Mouse (Mus musculus) testis, adult 2 months (tissue): ENCODE measurements around the gene 4930535I16Rik. TPM values are rescaled to one million over a fixed set of nuclear protein-coding genes. Genes with fewer than 3 reads are reported as not detected.
"Not testable (repeated sequence)": the region's sequence is repeated elsewhere in the genome, so short reads cannot be mapped to it uniquely, and the experiment has no call there.

Experiments
- H3K27ac ChIP-seq: fragments of 200-500 bp; 2 replicates; pipeline ENCODE4 v1.5.1; 2012; ENCODE audit warnings: low read depth, low read length; ENCODE audit not compliant: control insufficient read depth, insufficient read depth
- H3K27me3 ChIP-seq: fragments of 200-500 bp; 2 replicates; pipeline ENCODE4 v1.6.1; 2012; ENCODE audit warnings: mild to moderate bottlenecking, low read length, moderate library complexity; ENCODE audit not compliant: control insufficient read depth, insufficient read depth
- H3K36me3 ChIP-seq: fragments of 200-500 bp; 2 replicates; pipeline ENCODE4 v1.6.1; 2012; ENCODE audit warnings: mild to moderate bottlenecking, low read length; ENCODE audit not compliant: control insufficient read depth, insufficient read depth
- H3K4me1 ChIP-seq: fragments of 200-500 bp; 2 replicates; pipeline ENCODE4 v1.6.1; 2012; ENCODE audit warnings: low read length; ENCODE audit not compliant: control insufficient read depth, insufficient read depth
- H3K4me3 ChIP-seq: fragments of 200-500 bp; 2 replicates; pipeline ENCODE4 v1.5.1; 2012; ENCODE audit warnings: low read depth, mild to moderate bottlenecking, low read length, moderate library complexity, mixed read lengths; ENCODE audit not compliant: control insufficient read depth
- CTCF ChIP-seq: fragments of 200-500 bp; IDR thresholded peaks from 2 replicates; pipeline ENCODE4 v1.5.1; 2012; ENCODE audit warnings: low read depth, mild to moderate bottlenecking, inconsistent platforms, low read length, moderate library complexity; ENCODE audit not compliant: control insufficient read depth, insufficient read depth, insufficient replicate concordance
- POLR2A ChIP-seq: fragments of 200-500 bp; IDR thresholded peaks from 2 replicates; pipeline ENCODE4 v1.6.1; 2012; ENCODE audit warnings: low read depth, mild to moderate bottlenecking, inconsistent platforms, low read length, moderate library complexity; ENCODE audit not compliant: control insufficient read depth
- polyA plus RNA-seq: library from polyadenylated mRNA; depleted of rRNA; stranded (reverse); fragments of >200 nt; gene quantifications from 2 replicates; pipeline ENCODE4 v1.2.3, GENCODE M21; 2012

Gene 4930535I16Rik
- polyA plus RNA-seq, 1 experiment, result 0.70 TPM

DNA sequence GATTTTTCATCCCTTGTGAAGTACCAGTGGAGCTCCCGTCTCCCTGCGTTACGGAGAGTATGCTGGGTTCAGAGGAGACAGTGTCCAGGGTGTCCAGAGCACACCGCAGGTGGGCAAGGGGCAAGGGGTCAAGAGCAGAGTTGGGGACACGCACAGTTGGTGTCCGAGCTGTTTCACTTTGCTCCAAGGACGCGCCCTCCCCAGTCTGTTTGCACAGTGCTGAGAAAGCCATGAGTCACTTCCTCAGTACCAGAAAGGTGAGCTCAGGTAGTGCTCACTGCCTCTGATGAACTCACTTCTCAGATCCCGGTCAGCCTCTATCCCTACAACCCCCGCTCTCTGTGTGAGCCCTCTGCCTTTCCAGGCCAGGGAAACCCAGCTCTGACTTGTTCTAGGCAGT lies 31.8 kb upstream of the 4930535I16Rik start:
- no peak overlapping the region for H3K4me3 ChIP-seq
- no peaks in the 10 kb centered on the region for H3K4me1 ChIP-seq
- no peak overlapping the region for H3K27ac ChIP-seq
- no peaks in the 10 kb centered on the region for H3K36me3 ChIP-seq
- no peaks in the 10 kb centered on the region for H3K27me3 ChIP-seq
- TF ChIP-seq POLR2A (no peak), CTCF (no peak)

DNA sequence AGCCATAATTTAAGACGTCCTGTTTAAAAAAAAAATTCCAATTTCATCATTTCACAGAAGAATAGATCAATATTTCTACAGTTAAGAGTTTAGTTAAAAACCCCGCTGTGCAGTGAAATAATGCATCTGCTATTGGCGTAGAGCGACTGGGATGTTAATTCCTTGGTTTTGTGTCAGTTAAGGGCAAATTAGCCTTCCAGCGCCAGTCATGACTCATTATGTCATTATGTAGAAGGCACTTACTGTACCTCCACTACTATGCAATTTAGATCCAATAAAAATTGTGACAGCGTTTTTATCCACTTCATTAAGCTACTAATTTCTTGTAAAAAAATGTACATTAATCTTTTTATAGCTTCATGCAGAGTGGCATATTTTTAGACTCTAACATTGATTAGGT lies 31.1 kb upstream of the 4930535I16Rik start:
- no peaks in the 10 kb centered on the region for H3K4me1 ChIP-seq
- no peak overlapping the region for H3K27ac ChIP-seq

DNA sequence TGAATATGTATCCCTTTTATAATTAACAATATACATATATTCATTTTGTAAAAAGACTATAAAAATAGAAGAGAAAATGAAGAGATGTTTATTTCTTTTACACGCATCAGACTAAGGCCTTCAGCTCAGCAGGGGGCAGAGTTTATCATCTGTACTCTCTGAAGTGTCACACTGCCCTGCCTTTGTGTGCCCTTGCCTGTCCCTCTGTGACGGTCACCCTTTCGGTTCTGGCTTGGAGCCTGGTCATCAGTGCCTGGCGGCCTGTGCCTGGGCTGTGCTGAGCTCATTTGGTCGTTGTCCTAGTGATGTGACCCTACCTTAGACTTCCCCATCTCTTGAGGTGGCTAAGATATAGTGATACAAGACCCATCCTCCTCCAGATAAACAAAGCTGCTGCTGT lies 29.3 kb upstream of the 4930535I16Rik start:
- H3K36me3 ChIP-seq, result no peaks in the 10 kb centered on the region
- H3K27me3 ChIP-seq, result no peaks in the 10 kb centered on the region
- H3K4me1 ChIP-seq, result no peaks in the 10 kb centered on the region
- no peak overlapping the region for H3K27ac ChIP-seq
- H3K4me3 ChIP-seq, result no peak overlapping the region
- TF ChIP-seq CTCF (no peak), POLR2A (no peak)

More for the DNA sequence above, 31.1 kb upstream of the 4930535I16Rik start:
- no peaks in the 10 kb centered on the region for H3K27me3 ChIP-seq
- no peak overlapping the region for H3K4me3 ChIP-seq
- H3K36me3 ChIP-seq, result no peaks in the 10 kb centered on the region
- no peak for TF ChIP-seq POLR2A
- no peak for TF ChIP-seq CTCF

DNA sequence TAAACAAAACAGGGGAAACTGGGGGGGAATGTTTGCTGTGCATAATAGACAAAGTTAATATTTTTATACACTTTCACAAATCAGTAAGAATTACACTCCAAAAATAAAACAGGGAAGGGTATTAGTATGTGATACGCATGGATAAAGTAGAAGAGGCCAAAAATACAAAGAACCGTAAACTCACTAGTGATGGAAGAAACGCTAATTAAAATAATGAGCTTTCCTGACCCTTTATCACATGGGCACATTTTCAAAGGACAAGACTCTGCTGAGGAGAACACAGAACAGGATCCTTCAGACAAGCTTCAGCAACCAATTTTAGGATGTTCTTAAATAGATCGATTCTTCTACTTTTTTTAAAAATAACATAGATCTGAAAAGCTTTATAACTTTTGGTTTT lies 28.9 kb upstream of the 4930535I16Rik start:
- Histone ChIP-seq H3K4me1 (no peaks in the 10 kb centered on the region), H3K27me3 (no peaks in the 10 kb centered on the region), H3K4me3 (no peak overlapping the region), H3K36me3 (no peaks in the 10 kb centered on the region), H3K27ac (no peak overlapping the region)
- no peak for TF ChIP-seq CTCF
- TF ChIP-seq POLR2A, result no peak

DNA sequence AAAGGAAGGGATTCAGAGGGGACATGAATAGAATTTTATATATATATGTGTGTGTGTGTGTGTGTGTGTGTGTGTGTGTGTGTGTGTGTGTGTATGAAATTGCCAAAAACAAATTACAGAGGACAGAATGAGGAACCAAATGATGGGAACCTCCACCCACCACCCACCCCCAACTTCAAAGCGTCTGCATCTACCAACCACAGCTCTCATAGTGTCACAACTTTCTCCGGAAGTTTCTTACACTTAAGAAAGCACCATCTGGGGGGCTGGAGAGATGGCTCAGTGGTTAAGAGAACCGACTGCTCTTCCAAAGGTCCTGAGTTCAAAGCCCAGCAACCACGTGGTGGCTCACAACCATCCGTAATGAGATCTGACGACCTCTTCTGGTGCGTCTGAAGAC lies 23.1 kb upstream of the 4930535I16Rik start:
- H3K4me3 ChIP-seq, H3K27me3 ChIP-seq, H3K27ac ChIP-seq, H3K36me3 ChIP-seq, H3K4me1 ChIP-seq: not testable (repeated sequence)

DNA sequence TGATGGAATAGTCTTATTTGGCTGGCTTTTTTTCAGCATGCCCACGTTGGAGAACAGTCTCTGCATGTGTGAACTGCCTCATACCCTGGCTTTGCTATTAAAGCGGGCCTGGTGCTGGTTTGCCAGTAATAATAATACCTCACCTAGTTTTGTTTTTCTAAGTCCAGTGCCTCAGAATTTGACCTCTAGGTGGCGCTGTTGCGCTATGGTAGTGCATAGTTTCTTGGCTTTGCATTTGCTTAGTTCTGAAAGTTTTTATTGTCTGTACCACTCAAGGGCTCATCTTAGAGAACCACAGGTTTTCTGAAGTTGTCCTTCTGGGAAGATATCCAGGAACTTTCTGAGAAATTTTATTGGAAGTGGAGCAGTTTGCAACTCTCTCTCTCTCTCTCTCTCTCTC lies 22.0 kb upstream of the 4930535I16Rik start:
- H3K4me1 ChIP-seq, result no peaks in the 10 kb centered on the region
- no peaks in the 10 kb centered on the region; the same call in 1 of the 2 replicates for H3K36me3 ChIP-seq
- H3K4me3 ChIP-seq, result no peak overlapping the region
- H3K27me3 ChIP-seq, result no peaks in the 10 kb centered on the region
- TF ChIP-seq CTCF (peak; percentile 9; the same call in 1 of the 2 replicates), POLR2A (no peak)
- no peak overlapping the region for H3K27ac ChIP-seq

DNA sequence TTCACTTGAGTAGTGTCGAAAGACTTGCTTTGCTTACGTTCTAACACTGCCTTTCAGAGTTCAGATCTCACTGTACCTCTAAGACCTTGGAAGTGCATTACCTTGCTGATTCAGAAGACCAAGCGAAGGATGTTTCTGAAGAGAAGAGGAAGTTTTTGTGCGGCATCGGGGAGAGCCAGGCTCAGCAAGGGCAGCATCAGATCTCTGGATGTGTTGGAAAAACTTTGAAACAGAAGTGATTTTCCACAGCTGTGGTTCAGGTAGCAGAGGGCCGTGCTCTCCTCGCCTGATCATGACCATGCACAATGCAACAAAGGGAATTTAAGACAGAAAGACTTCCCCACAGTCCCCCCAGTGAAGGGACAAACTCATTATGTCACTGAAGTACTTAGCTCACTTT lies 18.2 kb upstream of the 4930535I16Rik start:
- Histone ChIP-seq H3K36me3 (peaks cover 2% of the 10 kb centered on the region), H3K27ac (no peak overlapping the region), H3K4me1 (no peaks in the 10 kb centered on the region), H3K4me3 (no peak overlapping the region), H3K27me3 (no peaks in the 10 kb centered on the region)
- TF ChIP-seq POLR2A (no peak), CTCF (no peak)

DNA sequence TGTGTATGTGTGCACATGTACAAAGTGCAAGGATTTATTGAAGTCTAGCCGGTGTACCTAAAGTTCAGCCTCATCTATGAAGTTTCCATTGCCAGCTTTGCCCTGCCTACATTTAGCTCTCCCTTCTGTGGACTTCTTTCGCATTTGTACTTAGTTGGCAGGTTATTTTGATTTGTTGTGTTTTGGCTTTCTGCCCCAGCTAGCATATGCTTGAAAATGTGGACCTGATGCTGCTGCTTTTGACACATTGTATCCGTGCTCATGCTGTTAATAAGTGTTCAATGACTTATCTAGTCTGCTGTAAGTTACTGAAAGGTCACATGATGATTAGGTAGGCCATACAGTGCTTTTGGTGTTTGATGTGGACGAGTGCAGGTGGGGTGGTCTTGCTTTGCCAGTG lies 16.5 kb upstream of the 4930535I16Rik start:
- Histone ChIP-seq H3K27me3 (no peaks in the 10 kb centered on the region), H3K4me1 (no peaks in the 10 kb centered on the region), H3K36me3 (peaks cover 2% of the 10 kb centered on the region), H3K27ac (no peak overlapping the region), H3K4me3 (no peak overlapping the region)
- TF ChIP-seq POLR2A (no peak), CTCF (no peak)
